Mouse (Mus musculus): ENCODE measurements around the gene Gm28961. TPM values are rescaled to one million over a fixed set of nuclear protein-coding genes. Genes with fewer than 3 reads are reported as not detected.

Gm28961 gene
- polyA plus RNA-seq (2015; fragmentation: Nextera tagmentation; extraction: Ambion mirVana) = not detected in 2 replicates

DNA sequence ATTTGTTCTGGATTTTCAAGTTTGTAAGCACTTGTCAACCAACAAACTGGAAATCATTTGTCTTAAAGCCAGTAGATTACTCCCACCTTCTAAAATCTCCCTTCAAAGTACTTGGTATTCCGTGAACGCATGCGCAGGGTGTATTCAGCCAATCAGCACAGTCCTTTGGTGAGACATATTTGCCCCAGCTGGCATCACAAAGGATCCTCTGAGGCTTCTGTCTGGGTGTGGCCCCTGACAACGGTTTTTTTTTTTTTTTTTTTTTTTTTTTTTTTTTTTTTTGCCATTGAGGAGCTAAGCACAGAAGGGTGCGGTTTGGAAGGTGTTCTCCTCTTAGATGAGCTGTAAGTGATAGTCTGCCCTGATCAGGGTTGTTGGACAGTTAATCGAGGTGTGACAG, at the start of gene Gm28961:
Gm28961 (plus strand) TSS at position 301 of the 400 bp plus-strand sequence.

Other genes with a start within 250 kb of the Gm28961 start
- gene Gm21943, start 172.0 kb upstream of the Gm28961 start, polyA plus RNA-seq (2015; fragmentation: Nextera tagmentation; extraction: Ambion mirVana) = not detected in 2 replicates

Measured in urinary bladder, postnatal 0 days (tissue).